Mouse (Mus musculus) lung, postnatal 10 days (tissue): ENCODE measurements around the gene A630073D07Rik.
"Not testable (repeated sequence)": the region's sequence is repeated elsewhere in the genome, so short reads cannot be mapped to it uniquely, and the experiment has no call there.

Source experiments
- DNase-seq: peaks from one replicate; pipeline ENCODE4 v3.0.0; 2021

The A630073D07Rik gene

GRCm38 (mm10) chr6:132651426-132651825 lies at the start of gene A630073D07Rik:
Gene A630073D07Rik (minus strand): TSS chr6:132651526.
- no peak for DNase-seq

- no peak for DNase-seq
Observed at GRCm38 (mm10) chr6:132700907-132701306, 49.6 kb upstream of the A630073D07Rik start, which contains the start of gene Tas2r121. Gene Tas2r121 (minus strand): TSS chr6:132701007.

- not testable (repeated sequence) for DNase-seq
Observed at GRCm38 (mm10) chr6:132691596-132691995, 40.3 kb upstream of the A630073D07Rik start.

- no peak for DNase-seq
Observed at GRCm38 (mm10) chr6:132656653-132657052, 5.3 kb upstream of the A630073D07Rik start, which contains the start of gene Tas2r120. Gene Tas2r120 (plus strand): TSS chr6:132656953.

- no peak for DNase-seq
Observed at GRCm38 (mm10) chr6:132649399-132649798, 1.9 kb downstream of the A630073D07Rik start.

GRCm38 (mm10) chr6:132595613-132596012 lies 55.7 kb downstream of the A630073D07Rik start, which contains the start of gene Prp2:
Gene Prp2 (plus strand): TSS chr6:132595913.
- not testable (repeated sequence) for DNase-seq
